Mouse (Mus musculus): Measurements from ENCODE around the gene Akap7.
"Not testable (repeated sequence)": the region's sequence is repeated elsewhere in the genome, so short reads cannot be mapped to it uniquely, and the experiment has no call there.

The Akap7 gene

DNA sequence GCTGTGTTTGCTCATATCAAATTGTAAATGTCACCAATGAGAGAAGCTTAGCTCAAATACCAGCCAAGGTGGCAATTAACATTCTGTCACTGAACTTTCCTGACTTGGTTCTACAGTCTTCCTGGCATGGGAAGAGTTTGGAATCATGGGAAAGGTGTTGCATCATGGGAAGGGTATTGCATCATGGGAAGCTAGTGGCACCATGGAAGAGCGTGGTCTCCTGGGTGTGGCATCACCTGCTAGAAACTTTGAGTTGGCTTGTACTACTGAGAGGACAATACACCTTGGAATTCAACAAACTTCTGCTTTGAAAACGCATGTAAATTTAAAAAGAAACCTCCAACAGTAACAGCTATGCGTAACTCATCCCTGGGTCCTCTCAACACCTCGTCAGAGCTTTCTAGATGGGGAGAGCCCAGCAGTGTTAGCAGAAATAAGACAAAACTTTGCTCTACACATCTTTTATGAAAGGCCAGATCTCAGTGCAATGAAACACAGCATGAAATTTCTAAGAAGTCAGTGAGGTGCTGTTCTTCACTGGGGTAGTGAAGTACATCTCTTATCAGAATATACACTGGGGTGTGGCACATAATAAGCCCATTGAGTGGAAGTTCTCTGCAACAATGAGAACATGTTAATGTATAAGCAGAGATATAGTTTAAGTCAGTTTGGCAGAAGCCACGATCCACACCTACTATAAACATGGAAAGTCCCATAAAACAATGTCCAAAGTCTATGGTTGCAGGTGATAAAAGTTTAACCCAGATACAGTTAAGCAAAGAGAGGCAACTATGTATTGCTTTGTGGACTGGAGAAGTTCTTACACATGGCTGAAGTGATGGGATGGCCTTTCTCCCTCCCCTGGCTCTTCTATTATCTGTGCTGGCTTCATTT, 115.2 kb downstream of the Akap7 start:
- no peak for DNase-seq (ENCODE audit: low read depth, low spot score)

DNA sequence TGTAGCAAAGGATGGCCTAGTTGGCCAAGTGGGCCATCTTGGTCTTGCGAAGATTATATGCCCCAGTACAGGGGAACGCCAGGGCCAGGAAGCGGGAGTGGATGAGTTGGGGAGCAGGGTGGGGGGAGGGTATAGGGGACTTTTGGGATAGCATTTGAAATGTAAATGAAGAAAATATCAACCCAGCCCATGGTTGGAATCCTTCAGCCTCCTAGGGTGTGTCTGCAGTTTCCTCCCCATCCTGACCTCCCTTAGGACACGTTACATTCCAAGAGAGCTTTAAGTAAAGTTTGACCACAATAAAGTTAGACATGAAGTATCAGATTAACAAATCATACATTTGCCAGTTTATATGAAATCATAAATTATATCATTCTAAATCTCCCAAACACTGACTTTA, 116.5 kb downstream of the Akap7 start:
- no peak for DNase-seq (ENCODE audit: low read depth, low spot score)

DNA sequence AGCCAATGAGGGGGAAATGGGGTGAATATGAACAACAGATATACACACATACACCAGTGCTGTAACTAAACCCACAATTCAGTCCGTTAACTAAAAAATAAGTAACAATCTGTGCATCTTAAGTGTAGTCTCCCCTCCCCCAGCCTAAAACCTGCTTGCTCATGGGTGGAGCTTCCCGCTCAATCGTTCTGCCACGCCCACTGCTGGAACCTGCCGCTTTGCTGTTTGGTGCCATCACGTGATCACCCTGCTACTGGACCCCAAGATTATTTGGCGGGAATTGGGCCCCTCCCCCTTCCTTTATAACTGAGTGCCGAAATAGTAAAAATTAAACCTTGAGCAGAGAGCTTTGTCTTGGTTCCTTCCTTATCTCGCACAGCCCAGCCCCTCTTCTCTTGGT, 121.4 kb downstream of the Akap7 start:
- DNase-seq (ENCODE audit: low read depth, low spot score) = not testable (repeated sequence)

DNA sequence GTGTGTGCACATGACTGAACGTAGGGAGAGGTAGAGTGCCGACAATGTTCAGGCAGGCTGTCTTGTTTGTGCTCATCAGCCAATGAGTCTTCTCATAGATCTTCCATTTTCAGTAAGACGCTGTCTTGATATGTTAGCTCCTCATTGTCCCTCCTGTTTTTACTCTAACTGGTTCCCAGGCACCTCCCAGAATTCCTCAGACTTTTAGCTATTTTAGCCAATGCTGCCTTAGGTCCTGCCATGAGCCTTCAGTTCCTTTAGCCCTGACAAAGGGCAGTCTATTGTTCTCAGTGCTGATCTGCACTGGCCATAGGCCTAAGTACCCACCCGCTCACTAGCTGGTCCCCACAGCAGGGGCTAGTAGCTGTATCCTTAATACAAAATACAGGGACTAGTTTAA, 122.0 kb downstream of the Akap7 start:
- DNase-seq (ENCODE audit: low read depth, low spot score) = no peak

DNA sequence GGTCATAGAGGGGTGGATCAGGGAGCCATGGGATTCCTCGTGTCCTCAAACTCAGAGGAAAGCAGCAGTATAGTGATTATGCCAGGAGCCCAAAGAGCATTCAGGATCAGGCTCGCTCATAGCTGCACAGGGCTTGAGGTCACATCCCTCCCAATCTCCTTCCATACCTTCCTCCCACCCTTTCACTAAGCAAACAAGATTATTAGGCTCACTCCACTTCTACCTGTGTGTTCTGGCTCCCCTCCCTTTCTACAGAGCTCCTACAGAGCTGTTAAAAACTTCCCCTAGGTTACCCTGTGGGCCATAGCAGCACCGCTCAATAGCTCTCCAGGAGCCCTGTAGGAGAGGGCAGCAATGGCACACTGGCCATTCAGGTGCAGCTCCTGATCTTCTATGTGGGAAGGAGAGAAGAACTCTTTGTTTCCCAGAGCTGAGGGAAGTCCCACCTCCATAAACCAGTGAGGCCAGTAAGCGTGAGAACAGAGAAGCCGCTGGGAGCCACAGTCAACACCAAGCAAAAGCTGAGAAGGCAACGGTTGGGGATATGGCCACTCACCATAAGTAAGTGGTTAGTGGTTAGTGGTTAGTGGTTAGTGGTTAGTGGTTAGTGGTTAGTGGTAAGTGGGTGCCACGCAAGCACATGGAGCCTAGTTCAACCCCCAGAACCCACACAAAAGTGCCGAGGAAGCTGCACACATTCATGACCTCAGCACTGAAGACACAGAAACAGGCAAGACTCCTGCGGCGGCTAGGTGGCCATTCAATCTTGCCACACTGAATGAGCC, 122.7 kb downstream of the Akap7 start:
- DNase-seq (ENCODE audit: low read depth, low spot score) = peak; percentile 5

DNA sequence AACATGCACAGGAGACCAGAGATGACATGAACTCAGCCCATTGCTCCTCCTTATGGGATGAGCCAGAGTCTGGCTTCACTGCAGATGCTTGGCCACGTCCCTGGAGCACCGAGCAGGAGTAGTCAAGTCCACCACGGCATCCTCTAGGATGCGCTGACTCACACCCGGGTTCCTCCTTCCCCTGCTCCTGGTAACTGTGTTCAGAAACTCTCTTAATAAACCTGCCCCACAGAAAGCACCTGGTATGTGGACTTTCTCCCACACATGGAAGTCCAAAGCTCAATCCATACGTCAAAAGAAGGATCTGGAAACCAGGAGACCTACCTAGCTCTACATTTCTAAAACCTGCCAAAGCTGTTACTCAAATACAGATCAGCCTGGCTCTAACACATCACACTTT, 124.4 kb downstream of the Akap7 start:
- no peak for DNase-seq (ENCODE audit: low read depth, low spot score)

DNA sequence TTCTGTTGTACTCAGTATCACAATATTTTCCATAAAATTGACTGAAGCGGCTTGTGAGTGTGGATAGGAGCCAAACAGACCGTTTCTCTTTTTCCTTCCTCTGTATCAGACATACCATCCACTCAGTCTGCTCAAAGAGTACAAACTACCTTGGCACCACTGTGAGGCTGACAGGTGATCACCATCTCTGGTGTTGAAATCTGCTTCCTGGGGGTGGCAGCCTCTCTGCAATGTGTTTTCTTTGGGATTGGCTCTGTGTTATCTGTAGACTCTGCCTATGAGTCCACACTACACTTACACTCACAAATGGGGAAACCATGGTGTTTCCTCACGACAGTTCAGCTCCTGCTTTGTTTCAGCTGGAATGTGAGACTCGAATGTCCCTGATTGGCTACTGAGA, 128.6 kb downstream of the Akap7 start:
- no peak for DNase-seq (ENCODE audit: low read depth, low spot score)

DNA sequence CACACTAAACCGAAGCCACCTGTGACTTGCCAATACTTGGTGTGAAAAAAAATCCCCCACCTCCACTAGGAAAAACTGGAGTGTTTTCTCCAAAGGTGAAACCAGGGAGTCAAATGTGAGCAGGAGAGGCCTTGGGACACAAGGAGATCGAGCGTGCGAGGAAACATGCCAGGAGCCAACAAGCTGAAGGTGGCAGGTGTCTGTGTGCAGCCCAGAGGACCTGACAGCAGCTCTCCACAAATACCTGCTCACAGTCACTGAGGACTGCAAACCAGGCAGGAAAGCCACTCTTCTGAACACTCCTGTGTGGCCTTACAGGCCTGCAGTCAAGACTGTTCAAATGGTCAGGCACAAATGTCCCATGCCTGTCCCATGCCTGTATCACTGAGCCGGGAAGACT, 130.4 kb downstream of the Akap7 start:
- no peak for DNase-seq (ENCODE audit: low read depth, low spot score)

DNA sequence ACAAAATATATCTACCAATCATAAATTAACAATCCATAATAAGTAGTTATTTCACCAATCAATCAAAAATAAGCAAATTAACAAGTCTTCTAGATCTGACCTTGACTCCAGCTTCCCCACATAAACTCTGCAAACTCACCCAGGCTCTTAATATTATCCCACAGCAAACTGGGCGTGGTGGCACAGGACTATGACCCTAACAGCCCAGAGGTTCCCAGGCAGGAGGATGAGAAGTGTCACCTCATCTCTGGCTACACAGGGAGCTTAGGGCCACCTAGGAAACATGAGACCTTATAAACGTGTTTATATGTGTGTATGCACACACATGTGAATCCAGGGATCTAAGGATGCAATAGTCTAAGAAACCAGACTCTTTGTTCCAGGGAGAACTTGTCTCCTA, 132.8 kb downstream of the Akap7 start:
- no peak for DNase-seq (ENCODE audit: low read depth, low spot score)

DNA sequence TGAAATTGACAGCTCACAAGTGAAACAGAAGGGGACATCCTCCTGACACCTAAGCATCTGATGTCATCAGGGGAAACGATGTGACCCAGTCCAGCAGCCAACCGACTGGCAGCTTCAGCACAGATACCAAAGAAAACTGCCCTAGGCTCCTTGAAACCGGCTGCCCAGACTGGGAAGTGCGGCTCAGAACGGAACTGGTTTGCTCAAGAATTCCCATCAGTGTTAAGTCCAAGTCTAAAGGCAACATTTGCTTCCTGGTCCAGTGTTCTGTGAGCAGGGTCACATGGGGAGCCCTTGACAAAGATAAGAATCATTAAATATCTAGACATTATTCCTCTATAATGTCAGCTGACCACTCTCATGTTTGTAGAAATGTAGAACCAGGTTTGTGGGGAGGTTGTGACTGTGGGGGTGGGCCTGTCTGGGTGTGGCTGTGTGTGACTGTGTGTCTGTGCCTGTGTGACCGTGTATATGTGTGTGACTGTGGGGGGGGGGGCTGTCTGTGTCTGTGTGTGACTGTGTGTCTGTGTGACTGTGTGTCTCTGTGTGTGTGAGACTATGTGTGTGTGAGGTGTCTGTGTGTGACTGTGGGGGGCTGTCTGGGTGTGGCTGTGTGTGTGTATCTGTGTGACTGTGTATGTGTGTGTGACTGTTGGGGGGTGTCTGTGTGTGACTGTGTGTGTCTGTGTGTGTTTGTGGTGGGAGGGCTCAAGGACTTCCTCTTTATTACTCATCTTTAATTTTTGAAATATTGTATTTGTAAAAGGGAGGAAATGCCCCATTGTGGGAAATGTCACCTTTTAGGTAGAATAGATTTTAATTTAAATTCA, 140.1 kb downstream of the Akap7 start:
- no peak for DNase-seq (ENCODE audit: low read depth, low spot score)

DNA sequence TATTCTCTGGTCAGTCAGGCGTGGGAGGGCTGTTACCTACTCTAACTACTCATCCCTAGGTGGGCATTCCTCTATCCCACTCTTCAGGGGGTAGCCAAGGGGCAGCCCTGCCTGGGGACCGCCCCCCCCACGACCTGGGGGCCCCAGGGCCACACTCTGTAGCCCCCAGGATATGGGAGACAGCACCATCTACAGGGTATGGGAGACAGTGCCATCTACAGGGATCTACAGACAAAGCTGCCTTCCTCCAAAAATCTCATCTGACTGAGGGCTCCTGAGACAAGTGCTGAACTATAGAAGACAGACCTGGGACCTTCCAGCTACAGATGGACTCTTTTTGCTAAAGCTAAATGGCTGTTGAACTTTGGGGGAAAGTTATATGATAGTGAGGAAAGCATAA, 144.2 kb downstream of the Akap7 start:
- DNase-seq (ENCODE audit: low read depth, low spot score) = peak; percentile 16

DNA sequence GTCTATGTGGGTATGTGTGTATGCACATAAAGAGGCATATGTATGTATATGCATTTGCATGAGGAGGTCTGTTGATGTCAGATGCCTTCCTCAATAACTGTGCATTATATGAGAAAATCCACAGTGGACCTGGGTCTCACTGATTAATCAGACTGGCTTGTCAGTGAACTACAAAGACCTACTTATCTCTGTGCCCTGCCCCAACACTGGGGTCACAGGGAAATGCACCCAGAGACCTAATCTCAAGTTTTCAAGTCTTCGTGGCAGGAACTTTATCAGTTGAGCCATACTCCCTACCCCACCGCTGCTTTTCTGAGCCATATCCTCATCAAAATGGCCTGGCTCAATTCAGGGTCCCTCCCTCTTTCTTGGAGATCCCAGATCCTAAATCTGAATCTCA, 146.0 kb downstream of the Akap7 start:
- DNase-seq (ENCODE audit: low read depth, low spot score) = no peak

DNA sequence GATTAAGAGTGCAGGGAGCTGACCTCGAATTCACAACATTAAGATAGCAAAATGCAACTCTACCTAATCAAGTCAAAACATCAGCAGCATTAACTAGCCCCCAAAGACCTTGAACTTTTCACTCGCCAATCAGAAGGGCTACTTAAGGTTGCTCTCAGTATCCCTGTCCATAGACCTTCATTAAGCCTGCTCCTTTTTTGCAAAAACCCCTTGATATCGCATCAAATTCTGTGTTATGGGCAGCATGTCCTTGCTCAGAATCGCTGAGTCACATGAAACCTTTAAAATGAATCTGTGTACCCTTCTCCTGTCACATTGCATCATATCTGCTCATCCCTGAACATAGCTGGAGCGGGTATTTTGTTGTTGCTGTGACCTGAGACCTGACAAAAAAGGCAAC, 149.0 kb downstream of the Akap7 start:
- no peak for DNase-seq (ENCODE audit: low read depth, low spot score)

DNA sequence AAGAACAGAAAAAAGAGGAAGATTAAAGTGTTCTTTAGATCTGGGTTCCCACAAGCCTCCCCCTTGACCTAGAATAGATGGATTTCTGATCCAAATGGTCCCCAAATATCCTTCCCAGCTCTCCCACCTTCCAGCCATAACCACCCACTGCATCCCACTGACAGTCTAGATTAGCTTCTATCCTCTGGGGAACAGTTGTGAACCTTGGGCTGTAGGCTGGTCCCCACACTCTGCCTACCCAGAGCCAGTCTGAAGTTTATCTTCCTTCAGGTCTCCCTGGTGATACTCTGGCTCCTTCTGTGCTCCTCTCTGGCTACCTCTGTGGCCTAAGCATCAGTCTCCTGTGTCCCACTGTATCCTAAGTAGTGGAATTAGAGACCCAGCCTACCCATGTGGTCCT, 150.3 kb downstream of the Akap7 start:
- DNase-seq (ENCODE audit: low read depth, low spot score) = no peak

DNA sequence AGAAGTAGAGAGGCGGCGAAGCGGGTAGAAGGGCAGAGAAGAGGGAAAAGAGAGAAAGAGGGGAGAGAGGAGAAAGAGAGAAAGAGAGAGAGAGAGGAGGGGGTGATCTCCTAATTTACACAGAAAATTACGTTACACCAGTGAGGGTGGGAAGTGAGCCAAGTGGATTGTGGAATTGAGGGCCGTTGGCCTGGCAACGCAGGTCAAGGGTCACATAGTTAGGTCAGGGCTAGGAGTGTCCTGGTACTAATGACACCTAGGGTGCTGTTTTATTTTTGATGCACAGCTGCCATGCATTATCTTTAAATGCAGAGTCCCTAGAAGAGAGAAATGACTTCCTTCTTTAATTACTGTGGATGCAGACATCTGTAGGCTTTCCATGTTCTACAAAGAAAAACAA, 153.4 kb downstream of the Akap7 start:
- no peak for DNase-seq (ENCODE audit: low read depth, low spot score)

DNA sequence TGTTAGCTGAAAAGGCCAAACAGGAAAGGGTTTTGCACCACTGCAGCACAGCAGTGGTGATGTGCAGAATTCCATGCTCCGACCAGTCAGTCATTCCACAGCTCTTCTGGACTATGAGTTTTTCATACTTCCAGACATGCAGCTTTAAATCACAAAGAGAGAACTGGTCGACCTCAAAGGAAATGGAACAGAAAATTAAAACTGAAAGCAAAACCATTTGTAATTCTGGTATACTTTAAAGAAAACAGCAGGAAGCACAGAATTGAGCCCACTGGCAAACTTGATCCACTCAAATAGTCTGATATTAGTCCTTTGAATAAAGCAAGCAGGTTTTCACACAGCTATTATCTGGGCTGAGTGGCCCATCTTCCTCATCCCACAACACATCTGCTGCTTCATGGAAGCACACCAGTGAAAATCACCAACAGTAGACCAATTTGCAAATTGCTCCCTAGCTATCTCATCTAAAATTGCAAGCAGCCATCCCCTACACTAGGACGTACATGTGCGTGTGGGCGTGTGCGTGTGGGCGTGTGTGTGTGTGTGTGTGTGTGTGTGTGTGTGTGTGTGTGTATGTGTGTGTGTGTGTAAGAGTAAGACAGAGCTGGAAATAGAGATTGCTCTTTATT, 156.4 kb downstream of the Akap7 start:
- DNase-seq (ENCODE audit: low read depth, low spot score) = peak; percentile 60

DNA sequence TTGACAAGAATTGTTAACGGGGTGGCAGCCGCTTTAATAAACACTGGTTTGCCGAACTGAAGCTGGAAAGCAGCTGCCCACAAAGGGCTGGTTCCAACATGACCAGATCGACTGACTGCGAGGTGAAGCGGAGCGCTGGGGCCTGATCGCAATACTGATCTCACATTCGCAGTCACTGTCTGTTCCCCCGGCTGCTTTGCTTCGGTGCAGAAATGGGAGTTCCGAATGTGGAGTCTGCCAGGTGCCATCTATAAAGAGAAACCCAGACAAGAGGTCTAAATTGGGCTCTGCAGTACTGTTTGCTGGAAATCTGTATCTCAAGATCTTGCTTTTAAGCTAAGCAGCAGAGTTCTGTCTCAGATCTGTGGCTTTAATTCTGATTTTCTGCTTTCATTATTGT, 161.8 kb downstream of the Akap7 start:
- DNase-seq (ENCODE audit: low read depth, low spot score) = no peak

DNA sequence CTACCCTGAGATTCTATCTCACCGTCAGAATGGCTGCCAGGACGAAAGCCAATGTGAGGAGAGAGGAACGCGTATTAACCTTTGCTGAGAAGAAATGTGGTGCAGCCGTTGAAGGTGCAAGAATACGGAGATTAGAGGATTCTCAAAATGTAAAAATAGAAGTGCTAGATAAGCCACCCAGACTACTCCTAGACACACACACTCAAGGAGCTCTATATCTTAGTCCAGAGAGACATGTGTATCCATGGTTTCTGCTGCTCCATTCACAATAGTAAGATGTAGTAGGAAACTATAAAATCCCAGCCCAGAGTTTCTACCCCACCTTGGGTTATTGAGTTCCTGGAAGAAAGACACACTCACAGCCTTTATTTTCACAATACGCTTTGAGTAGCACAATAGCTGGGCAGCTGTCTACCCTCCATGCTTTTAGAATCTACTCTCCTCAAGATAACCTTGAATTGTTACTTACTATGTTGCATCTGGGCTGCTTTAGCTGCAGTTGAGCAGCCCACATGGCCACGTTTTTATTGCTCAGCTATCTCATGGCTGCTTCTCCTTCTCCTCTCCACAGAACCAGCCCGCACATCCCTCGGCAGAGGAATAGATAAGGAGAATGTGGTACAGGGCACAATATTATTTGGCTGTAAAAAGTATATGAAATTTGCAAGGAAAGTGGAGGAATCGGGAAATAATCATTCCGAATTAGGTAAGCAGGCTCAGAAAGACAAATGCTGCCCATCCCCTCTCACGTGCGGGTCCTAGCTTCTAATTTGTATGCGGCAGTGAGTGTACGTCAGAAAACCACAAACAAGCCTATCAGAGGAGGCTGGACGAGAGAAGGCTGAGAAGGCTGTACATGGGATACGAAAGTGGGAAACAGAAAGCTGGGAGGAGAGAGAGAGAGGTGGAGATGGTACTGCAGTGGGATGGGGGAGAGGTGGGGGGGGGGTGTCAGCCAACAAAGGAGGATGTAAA, 162.6 kb downstream of the Akap7 start:
- no peak for DNase-seq (ENCODE audit: low read depth, low spot score)

DNA sequence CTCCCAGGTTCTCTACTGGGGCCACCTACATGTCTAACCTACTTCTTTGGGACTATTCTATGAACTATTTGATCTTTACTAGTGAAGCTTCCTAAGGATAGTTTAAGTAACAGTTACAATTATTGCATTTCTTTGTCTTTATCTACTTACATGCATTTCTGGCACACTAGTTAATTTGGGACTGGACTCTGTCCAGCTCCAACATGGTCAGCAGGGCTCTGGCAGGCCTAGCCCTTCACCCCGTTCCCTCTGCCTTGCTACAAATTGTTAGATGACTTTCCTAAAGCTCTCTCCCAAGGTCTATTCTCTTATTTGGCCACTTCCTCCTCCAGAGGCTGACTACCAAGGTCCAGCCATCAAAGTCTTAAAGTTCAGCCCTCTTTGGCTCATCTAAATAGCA, 165.9 kb downstream of the Akap7 start:
- no peak for DNase-seq (ENCODE audit: low read depth, low spot score)

DNA sequence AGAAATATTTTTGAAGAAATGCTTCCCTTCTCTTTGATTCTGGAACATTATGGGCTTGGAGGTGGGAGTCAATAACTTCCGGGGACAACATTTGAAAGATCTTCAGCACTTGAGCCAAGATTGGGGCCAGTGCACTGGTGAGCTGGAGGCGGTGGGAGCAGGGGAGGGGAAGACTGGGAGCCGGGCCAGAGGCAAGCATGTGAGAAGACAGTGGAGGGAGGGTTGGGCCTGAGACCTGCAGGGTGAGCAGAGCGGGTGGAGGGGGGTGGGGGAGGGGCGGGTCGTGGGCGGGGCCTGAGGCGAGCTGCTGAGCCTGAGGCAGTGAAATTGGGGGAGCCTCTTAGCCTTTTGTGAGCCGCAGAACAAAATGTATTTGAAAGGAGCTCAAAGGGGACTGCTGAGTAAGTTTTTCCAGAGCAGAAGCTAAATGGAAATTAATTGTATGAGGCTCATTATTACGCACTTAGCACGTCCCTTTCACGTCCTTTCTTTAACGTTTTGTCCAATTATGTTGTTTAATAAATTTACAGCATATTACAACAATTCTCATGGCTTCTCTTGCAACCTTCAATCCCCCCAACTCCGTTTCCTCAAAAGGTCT, 167.4 kb downstream of the Akap7 start:
- DNase-seq (ENCODE audit: low read depth, low spot score) = peak; percentile 47

Data from CD4-positive, CD25-positive, alpha-beta regulatory T cell, adult 2 months (primary cell).